Mouse (Mus musculus) cortical plate, adult 2 months (tissue): ENCODE data around the gene Smad3.

Experiments
- CTCF ChIP-seq: fragments of 200-500 bp; IDR thresholded peaks from 2 replicates; pipeline ENCODE4 v1.5.1; 2011; ENCODE audit warnings: mild to moderate bottlenecking, control low read depth, low read length; ENCODE audit not compliant: insufficient read depth; ENCODE audit errors: extremely low read depth
- POLR2A ChIP-seq: fragments of 200-500 bp; IDR thresholded peaks from 2 replicates; pipeline ENCODE4 v1.6.1; 2011; ENCODE audit warnings: mild to moderate bottlenecking, low read length, control low read depth; ENCODE audit not compliant: insufficient read depth; ENCODE audit errors: extremely low read depth

DNA sequence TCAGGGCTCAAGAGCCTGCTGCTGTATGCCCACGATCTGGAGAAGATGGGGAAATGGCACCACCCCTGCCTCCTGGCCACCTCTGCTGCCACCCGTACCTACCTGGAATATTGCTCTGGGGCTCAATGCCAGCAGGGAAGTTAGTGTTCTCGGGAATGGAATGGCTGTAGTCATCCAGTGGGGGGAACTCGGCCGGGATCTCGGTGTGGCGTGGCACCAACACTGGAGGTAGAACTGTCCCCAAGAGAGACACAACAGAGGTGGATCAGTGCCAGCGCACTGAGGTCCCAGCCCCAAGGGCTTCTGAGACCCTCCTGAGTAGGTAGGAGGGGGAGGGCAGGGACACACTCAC is 90.4 kb downstream of the Smad3 start:
- no peak for TF ChIP-seq POLR2A
- no peak for TF ChIP-seq CTCF
